Mouse (Mus musculus) midbrain, embryonic 12.5 days (tissue): ENCODE results near the gene Acvrl1. TPM values are rescaled to one million over a fixed set of nuclear protein-coding genes. Genes with fewer than 3 reads are reported as not detected.
A peak's percentile ranks its signal among the peaks of the same experiment; 100 is the strongest.

Source experiments
- ATAC-seq: fragments of 200-750 bp; cut with Nextera tagmentation; 2 replicates; pipeline ENCODE4 v1.8.0; 2017; ENCODE audit warnings: low read depth, moderate TSS enrichment, moderate library complexity; ENCODE audit not compliant: low FRiP score
- H3K27ac ChIP-seq: fragments of 300-500 bp; sonication (generic); replicated peaks from 2 replicates; pipeline ENCODE4 v1.5.1; 2016; ENCODE audit warnings: mild to moderate bottlenecking
- H3K27me3 ChIP-seq: fragments of 300-500 bp; sonication (generic); 2 replicates; pipeline ENCODE4 v1.6.1; 2016; ENCODE audit warnings: mild to moderate bottlenecking
- H3K36me3 ChIP-seq: fragments of 300-500 bp; sonication (generic); 2 replicates; pipeline ENCODE4 v1.6.1; 2016
- H3K4me1 ChIP-seq: fragments of 300-500 bp; sonication (generic); 2 replicates; pipeline ENCODE4 v1.6.1; 2016
- H3K4me2 ChIP-seq: fragments of 300-500 bp; sonication (generic); replicated peaks from 2 replicates; pipeline ENCODE4 v1.6.1; 2016; ENCODE audit warnings: mild to moderate bottlenecking, moderate library complexity
- H3K4me3 ChIP-seq: fragments of 300-500 bp; sonication (generic); 2 replicates; pipeline ENCODE4 v1.5.1; 2016; ENCODE audit warnings: mild to moderate bottlenecking
- H3K9ac ChIP-seq: fragments of 300-500 bp; sonication (generic); replicated peaks from 2 replicates; pipeline ENCODE4 v1.6.1; 2016; ENCODE audit warnings: mild to moderate bottlenecking, moderate library complexity
- H3K9me3 ChIP-seq: fragments of 300-500 bp; sonication (generic); 2 replicates; pipeline ENCODE4 v1.6.1; 2016; ENCODE audit warnings: mild to moderate bottlenecking
- WGBS: fragments of 180-500 bp; shearing (Covaris S2); methylation state at CpG from one replicate; pipeline ENCODE4 v1.1.7; 2016; 5-methylcytosine and 5-hydroxymethylcytosine counted together
- polyA plus RNA-seq: library from polyadenylated mRNA; unstranded; fragments of >200 nt; fragmentation: Nextera tagmentation; extraction: Ambion mirVana; gene quantifications from 2 replicates; pipeline ENCODE4 v1.2.1, GENCODE M21; 2016

The Acvrl1 gene
- polyA plus RNA-seq, 1 experiment from 2014 or later: 10.7 TPM

- Histone ChIP-seq H3K36me3 (no peaks in the 10 kb centered on the region), H3K4me1 (peaks cover 31% of the 10 kb centered on the region), H3K27ac (no peak overlapping the region), H3K9ac (peak overlapping the region; percentile 31; the same call in 1 of the 2 replicates), H3K27me3 (peaks cover 35% of the 10 kb centered on the region), H3K9me3 (no peaks in the 10 kb centered on the region), H3K4me3 (0 out of 2 replicates have a peak overlapping the region, but pooled peaks have one; percentile 6), H3K4me2 (peak overlapping the region; percentile 43)
- 10% methylated on average over 19 of the region's 19 CpGs for WGBS
- ATAC-seq: peak; percentile 92
Measured at GRCm38 (mm10) chr15:101145424-101146099, 17.2 kb downstream of the Acvrl1 start.

GRCm38 (mm10) chr15:101146100-101146965, 18.0 kb downstream of the Acvrl1 start:
- Histone ChIP-seq H3K36me3 (no peaks in the 10 kb centered on the region), H3K4me3 (no peak overlapping the region), H3K4me1 (peaks cover 26% of the 10 kb centered on the region), H3K9me3 (no peaks in the 10 kb centered on the region), H3K9ac (no peak overlapping the region), H3K27ac (no peak overlapping the region), H3K4me2 (no peak overlapping the region), H3K27me3 (peaks cover 34% of the 10 kb centered on the region)
- 72% methylated on average over 15 of the region's 15 CpGs for WGBS
- no peak for ATAC-seq

- no peak overlapping the region for H3K4me3 ChIP-seq
- no peak overlapping the region for H3K9ac ChIP-seq
- H3K4me1 ChIP-seq: peaks cover 26% of the 10 kb centered on the region
- WGBS: 84% methylated on average over 16 of the region's 16 CpGs
- H3K4me2 ChIP-seq: no peak overlapping the region
- H3K36me3 ChIP-seq: no peaks in the 10 kb centered on the region
- no peak overlapping the region for H3K27ac ChIP-seq
- no peak for ATAC-seq
- H3K27me3 ChIP-seq: peaks cover 31% of the 10 kb centered on the region
- no peaks in the 10 kb centered on the region for H3K9me3 ChIP-seq
Measured at GRCm38 (mm10) chr15:101147115-101147909, 19.0 kb downstream of the Acvrl1 start.

- H3K4me3 ChIP-seq: no peak overlapping the region
- H3K9ac ChIP-seq: no peak overlapping the region
- WGBS: 62% methylated on average over 6 of the region's 6 CpGs
- peaks cover 23% of the 10 kb centered on the region for H3K4me1 ChIP-seq
- no peaks in the 10 kb centered on the region for H3K9me3 ChIP-seq
- H3K27me3 ChIP-seq: peaks cover 26% of the 10 kb centered on the region
- no peaks in the 10 kb centered on the region for H3K36me3 ChIP-seq
- no peak overlapping the region for H3K27ac ChIP-seq
- no peak overlapping the region for H3K4me2 ChIP-seq
- no peak for ATAC-seq
Measured at GRCm38 (mm10) chr15:101147910-101148273, 19.6 kb downstream of the Acvrl1 start.

- H3K4me1 ChIP-seq: peaks cover 16% of the 10 kb centered on the region
- no peak for ATAC-seq
- 74% methylated on average over 6 of the region's 6 CpGs for WGBS
Measured at GRCm38 (mm10) chr15:101148604-101149003, 20.3 kb downstream of the Acvrl1 start.

GRCm38 (mm10) chr15:101151409-101152261, 23.3 kb downstream of the Acvrl1 start:
- Histone ChIP-seq H3K27me3 (peaks cover 9% of the 10 kb centered on the region; the same call in 1 of the 2 replicates), H3K9me3 (0 out of 2 replicates have a peak, but pooled peaks cover 1% of the 10 kb centered on the region), H3K36me3 (no peaks in the 10 kb centered on the region), H3K4me1 (peaks cover 3% of the 10 kb centered on the region; the same call in 1 of the 2 replicates), H3K9ac (no peak overlapping the region), H3K27ac (no peak overlapping the region), H3K4me3 (no peak overlapping the region), H3K4me2 (no peak overlapping the region)
- WGBS: 76% methylated on average over 9 of the region's 9 CpGs
- ATAC-seq: no peak

More at GRCm38 (mm10) chr15:101148604-101149003, 20.3 kb downstream of the Acvrl1 start:
- Histone ChIP-seq H3K36me3 (no peaks in the 10 kb centered on the region), H3K9ac (no peak overlapping the region), H3K4me2 (no peak overlapping the region), H3K9me3 (no peaks in the 10 kb centered on the region), H3K27me3 (peaks cover 19% of the 10 kb centered on the region), H3K4me3 (no peak overlapping the region), H3K27ac (no peak overlapping the region)

- no peak overlapping the region for H3K4me2 ChIP-seq
- ATAC-seq: no peak
- WGBS: 85% methylated on average over 7 of the region's 7 CpGs
- H3K4me3 ChIP-seq: no peak overlapping the region
- H3K9ac ChIP-seq: no peak overlapping the region
- no peaks in the 10 kb centered on the region for H3K36me3 ChIP-seq
- no peak overlapping the region for H3K27ac ChIP-seq
- H3K9me3 ChIP-seq: 0 out of 2 replicates have a peak, but pooled peaks cover 6% of the 10 kb centered on the region
- peaks cover 6% of the 10 kb centered on the region for H3K4me1 ChIP-seq
- no peaks in the 10 kb centered on the region for H3K27me3 ChIP-seq
Measured at GRCm38 (mm10) chr15:101154700-101155616, 26.6 kb downstream of the Acvrl1 start.

- WGBS: 29% methylated on average over 1 of the region's 1 CpGs
- peak overlapping the region; percentile 84 for H3K27ac ChIP-seq
- H3K4me1 ChIP-seq: peaks cover 40% of the 10 kb centered on the region
- no peak overlapping the region for H3K9ac ChIP-seq
- H3K27me3 ChIP-seq: no peaks in the 10 kb centered on the region
- no peaks in the 10 kb centered on the region for H3K36me3 ChIP-seq
- ATAC-seq: no peak
- 0 out of 2 replicates have a peak, but pooled peaks cover 6% of the 10 kb centered on the region for H3K9me3 ChIP-seq
- peak overlapping the region; percentile 18; the same call in 1 of the 2 replicates for H3K4me3 ChIP-seq
- peak overlapping the region; percentile 38 for H3K4me2 ChIP-seq
Measured at GRCm38 (mm10) chr15:101160128-101160527, 31.8 kb downstream of the Acvrl1 start.

- Histone ChIP-seq H3K36me3 (no peaks in the 10 kb centered on the region), H3K27ac (peak overlapping the region; percentile 84), H3K9me3 (0 out of 2 replicates have a peak, but pooled peaks cover 6% of the 10 kb centered on the region), H3K9ac (no peak overlapping the region), H3K4me1 (peaks cover 40% of the 10 kb centered on the region), H3K27me3 (peaks cover 2% of the 10 kb centered on the region; the same call in 1 of the 2 replicates), H3K4me2 (peak overlapping the region; percentile 38), H3K4me3 (peak overlapping the region; percentile 18; the same call in 1 of the 2 replicates)
- WGBS: 17% methylated on average over 7 of the region's 7 CpGs
- peak; percentile 78 for ATAC-seq
Measured at GRCm38 (mm10) chr15:101160591-101160990, 32.3 kb downstream of the Acvrl1 start.

- Histone ChIP-seq H3K27me3 (peaks cover 4% of the 10 kb centered on the region; the same call in 1 of the 2 replicates), H3K4me3 (no peak overlapping the region), H3K27ac (no peak overlapping the region), H3K4me2 (no peak overlapping the region), H3K36me3 (no peaks in the 10 kb centered on the region), H3K4me1 (peaks cover 40% of the 10 kb centered on the region), H3K9ac (no peak overlapping the region), H3K9me3 (0 out of 2 replicates have a peak, but pooled peaks cover 6% of the 10 kb centered on the region)
- WGBS: 85% methylated on average over 7 of the region's 7 CpGs
- no peak for ATAC-seq
Measured at GRCm38 (mm10) chr15:101161534-101161933, 33.2 kb downstream of the Acvrl1 start.
